Mouse (Mus musculus) liver, embryonic 11.5 days (tissue): Measurements from ENCODE around the gene Wars2. TPM values are rescaled to one million over a fixed set of nuclear protein-coding genes. Genes with fewer than 3 reads are reported as not detected.

Experiments used
- ATAC-seq: fragments of 200-750 bp; cut with Nextera tagmentation; replicated peaks from 2 replicates; pipeline ENCODE4 v1.8.0; 2017; ENCODE audit warnings: moderate number of reproducible peaks, mild to moderate bottlenecking, moderate TSS enrichment, moderate library complexity; ENCODE audit not compliant: low FRiP score
- DNase-seq: peaks from one replicate; pipeline ENCODE4 v3.0.0-alpha.2; 2017; ENCODE audit warnings: low spot score
- H3K27ac ChIP-seq: fragments of 300-500 bp; sonication (generic); 2 replicates; pipeline ENCODE4 v1.5.1; 2014; ENCODE audit warnings: mild to moderate bottlenecking, low read depth, low read length, control low read depth
- H3K27me3 ChIP-seq: fragments of 300-500 bp; sonication (generic); replicated peaks from 2 replicates; pipeline ENCODE4 v1.6.1; 2014; ENCODE audit warnings: low read length, mixed read lengths; ENCODE audit not compliant: control insufficient read depth, insufficient read depth
- H3K36me3 ChIP-seq: fragments of 300-500 bp; sonication (generic); 2 replicates; pipeline ENCODE4 v1.6.1; 2014; ENCODE audit warnings: mild to moderate bottlenecking, low read length, moderate library complexity, mixed read lengths; ENCODE audit not compliant: control insufficient read depth, insufficient read depth
- H3K4me1 ChIP-seq: fragments of 300-500 bp; sonication (generic); replicated peaks from 2 replicates; pipeline ENCODE4 v1.6.1; 2014; ENCODE audit warnings: low read length, mixed read lengths; ENCODE audit not compliant: control insufficient read depth, insufficient read depth
- H3K4me2 ChIP-seq: fragments of 300-500 bp; sonication (generic); 2 replicates; pipeline ENCODE4 v1.6.1; 2014; ENCODE audit warnings: mild to moderate bottlenecking, control low read depth, moderate library complexity
- H3K4me3 ChIP-seq: fragments of 300-500 bp; sonication (generic); 2 replicates; pipeline ENCODE4 v1.5.1; 2014; ENCODE audit warnings: low read depth, low read length, control low read depth
- H3K9ac ChIP-seq: fragments of 300-500 bp; sonication (generic); 2 replicates; pipeline ENCODE4 v1.6.1; 2014; ENCODE audit warnings: low read depth, low read length, control low read depth
- H3K9me3 ChIP-seq: fragments of 300-500 bp; sonication (generic); 2 replicates; pipeline ENCODE4 v1.6.1; 2016; ENCODE audit warnings: low read length, inconsistent platforms, mixed read lengths; ENCODE audit not compliant: control insufficient read depth
- WGBS: fragments of 180-500 bp; shearing (Covaris S2); extraction: QIAGEN DNeasy Blood & Tissue Kit; methylation state at CpG from one replicate; pipeline ENCODE4 v1.1.7; 2014; 5-methylcytosine and 5-hydroxymethylcytosine counted together
- polyA plus RNA-seq: library from polyadenylated mRNA; unstranded; fragments of >200 nt; fragmentation: Nextera tagmentation; extraction: Ambion mirVana; gene quantifications from 2 replicates; pipeline ENCODE4 v1.2.1, GENCODE M21; 2014

The Wars2 gene
- polyA plus RNA-seq, 1 experiment from 2014 or later, result 6.9 TPM

DNA sequence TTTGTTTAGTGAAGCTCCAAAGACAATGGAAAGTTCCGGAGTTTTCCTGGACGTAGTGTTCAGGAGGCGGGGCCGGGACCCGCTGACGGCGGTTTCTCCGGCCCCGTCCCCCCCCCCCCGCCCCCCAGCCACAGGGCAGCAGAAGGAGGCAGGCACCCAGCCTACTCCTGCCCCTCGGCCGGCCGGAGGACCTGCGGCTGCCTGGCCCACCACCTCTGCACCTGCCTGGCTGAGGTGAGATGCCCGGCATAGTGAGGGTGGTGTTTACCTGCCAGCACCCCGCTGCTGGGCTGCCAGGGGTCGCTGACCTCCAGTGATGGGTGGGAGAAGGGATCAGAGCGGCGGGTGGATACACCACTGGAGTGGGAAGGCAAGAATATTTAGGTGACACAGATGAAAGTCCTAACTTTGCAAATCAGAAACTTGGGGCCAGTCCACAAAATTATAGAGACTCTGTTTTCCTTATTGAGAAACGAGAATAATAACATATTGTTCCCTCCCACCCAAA, 99.4 kb downstream of the Wars2 start, which contains the start of gene Tbx15:
TSS of gene Tbx15 (plus strand) at position 169 of the 508 bp plus-strand sequence.
- no peak within 1 kb of the TSS for H3K27ac ChIP-seq
- no peaks in the 10 kb centered on the region for H3K36me3 ChIP-seq
- DNase-seq (no peak), ATAC-seq (no peak)
- peaks cover 96% of the 10 kb centered on the region for H3K27me3 ChIP-seq
- H3K4me3 ChIP-seq, result 0 out of 2 replicates have a peak within 1 kb of the TSS, but pooled peaks have one; percentile 23
- no peak within 1 kb of the TSS for H3K9ac ChIP-seq
- peak within 1 kb of the TSS; percentile 12; the same call in 1 of the 2 replicates for H3K4me2 ChIP-seq
- no peaks in the 10 kb centered on the region for H3K4me1 ChIP-seq
- WGBS, result 2% methylated on average over 18 of the region's 20 CpGs
- H3K9me3 ChIP-seq, result no peaks in the 10 kb centered on the region

DNA sequence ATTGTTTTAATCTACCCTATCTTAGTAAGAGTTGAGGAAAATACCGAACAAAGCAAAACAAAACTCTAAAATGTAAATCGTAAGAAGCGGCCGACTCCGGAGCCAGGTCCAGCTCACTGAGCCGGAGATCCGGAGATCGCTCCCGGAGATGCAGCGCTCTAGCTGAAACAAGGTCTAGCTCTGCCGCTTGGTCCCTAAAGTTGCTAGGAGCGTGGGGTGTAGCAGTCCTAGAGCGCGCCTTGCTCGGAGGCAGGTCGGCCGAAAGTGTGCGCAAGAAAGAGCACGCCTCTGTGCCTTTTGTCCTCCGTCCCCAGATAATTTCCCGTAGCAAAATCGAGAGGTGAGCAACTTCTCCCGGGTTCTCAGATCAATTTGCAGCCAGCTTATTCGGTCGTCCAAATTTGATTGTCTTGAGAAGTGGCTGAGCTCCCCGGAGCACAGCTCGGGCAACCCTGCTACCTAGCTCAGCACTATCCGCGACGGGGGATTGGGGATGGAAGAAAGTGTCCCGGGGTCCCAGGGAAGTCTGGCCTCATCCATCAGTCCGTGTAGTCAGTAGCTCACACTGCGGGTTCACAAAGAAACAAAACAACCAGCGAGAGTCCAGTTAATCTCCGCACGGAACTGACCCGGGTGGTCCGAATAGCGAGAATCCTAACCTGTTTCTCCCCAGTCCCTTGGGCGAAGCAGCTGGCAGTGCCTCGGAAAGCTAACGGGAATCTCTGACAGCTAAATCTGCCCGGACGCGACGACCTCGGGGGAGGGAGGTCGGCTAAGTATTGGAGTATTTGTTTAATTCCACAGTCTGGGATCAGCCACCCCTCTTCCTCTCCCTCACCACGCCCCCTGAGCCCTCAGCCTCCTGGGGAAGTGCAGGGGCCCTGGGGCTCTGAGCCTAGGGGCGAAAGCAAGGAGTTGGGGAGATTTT, 100.2 kb downstream of the Wars2 start:
- Histone ChIP-seq H3K4me3 (0 out of 2 replicates have a peak overlapping the region, but pooled peaks have one; percentile 23), H3K36me3 (no peaks in the 10 kb centered on the region), H3K9me3 (no peaks in the 10 kb centered on the region), H3K9ac (no peak overlapping the region), H3K27ac (no peak overlapping the region), H3K27me3 (peaks cover 95% of the 10 kb centered on the region), H3K4me1 (no peaks in the 10 kb centered on the region), H3K4me2 (peak overlapping the region; percentile 12; the same call in 1 of the 2 replicates)
- 1% methylated on average over 50 of the region's 50 CpGs for WGBS
- DNase-seq (peak; percentile 49), ATAC-seq (no peak)

DNA sequence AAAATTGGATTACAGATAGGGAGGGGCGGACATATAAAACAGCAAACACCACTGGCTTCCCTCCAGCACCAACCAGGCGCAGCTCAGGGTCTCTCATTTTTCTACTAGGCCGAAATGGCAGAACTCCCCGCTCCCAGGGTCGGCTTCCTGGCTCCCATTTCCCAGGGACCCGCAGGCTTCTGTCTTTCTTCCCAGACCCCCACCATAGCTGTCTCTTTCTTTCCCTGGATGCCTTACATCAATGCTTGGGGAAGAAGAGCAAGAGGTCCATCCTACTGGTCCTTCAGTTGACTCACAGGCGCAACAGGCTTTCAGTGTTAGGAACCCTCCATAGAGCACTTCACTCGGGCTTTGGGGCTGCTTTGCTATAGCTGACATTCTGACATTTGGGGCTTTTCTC, 101.6 kb downstream of the Wars2 start:
- no peak for ATAC-seq
- no peaks in the 10 kb centered on the region for H3K4me1 ChIP-seq

DNA sequence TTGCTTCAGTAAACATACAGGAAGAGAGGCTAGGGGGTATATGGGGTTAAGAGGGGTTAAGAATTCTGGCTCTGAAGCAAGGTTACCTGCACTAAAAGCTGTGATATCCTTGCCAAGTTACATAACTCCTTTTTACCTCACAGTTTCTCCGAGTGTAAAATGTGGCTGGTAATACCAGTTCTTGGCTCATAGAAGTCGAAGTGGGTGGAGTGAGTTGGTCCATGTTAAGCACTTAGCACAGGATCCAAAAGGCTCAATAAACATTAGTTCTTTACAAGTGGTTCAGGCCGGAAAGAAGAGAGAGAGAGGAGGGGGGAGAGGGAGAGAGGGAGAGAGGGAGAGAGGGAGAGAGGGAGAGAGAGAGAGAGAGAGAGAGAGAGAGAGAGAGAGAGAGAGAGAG, 104.5 kb downstream of the Wars2 start:
- Histone ChIP-seq H3K9me3 (no peaks in the 10 kb centered on the region), H3K36me3 (no peaks in the 10 kb centered on the region), H3K27me3 (peaks cover 94% of the 10 kb centered on the region), H3K9ac (no peak overlapping the region), H3K4me2 (no peak overlapping the region), H3K27ac (no peak overlapping the region), H3K4me3 (no peak overlapping the region), H3K4me1 (no peaks in the 10 kb centered on the region)
- DNase-seq, result no peak
- 29% methylated on average over 3 of the region's 3 CpGs for WGBS
- ATAC-seq, result no peak

More for the DNA sequence above, 101.6 kb downstream of the Wars2 start:
- no peaks in the 10 kb centered on the region for H3K9me3 ChIP-seq
- H3K4me2 ChIP-seq, result no peak overlapping the region
- H3K27ac ChIP-seq, result no peak overlapping the region
- H3K27me3 ChIP-seq, result peaks cover 94% of the 10 kb centered on the region
- 12% methylated on average over 8 of the region's 8 CpGs for WGBS
- H3K9ac ChIP-seq, result no peak overlapping the region
- DNase-seq, result peak; percentile 31
- H3K36me3 ChIP-seq, result no peaks in the 10 kb centered on the region
- no peak overlapping the region for H3K4me3 ChIP-seq

DNA sequence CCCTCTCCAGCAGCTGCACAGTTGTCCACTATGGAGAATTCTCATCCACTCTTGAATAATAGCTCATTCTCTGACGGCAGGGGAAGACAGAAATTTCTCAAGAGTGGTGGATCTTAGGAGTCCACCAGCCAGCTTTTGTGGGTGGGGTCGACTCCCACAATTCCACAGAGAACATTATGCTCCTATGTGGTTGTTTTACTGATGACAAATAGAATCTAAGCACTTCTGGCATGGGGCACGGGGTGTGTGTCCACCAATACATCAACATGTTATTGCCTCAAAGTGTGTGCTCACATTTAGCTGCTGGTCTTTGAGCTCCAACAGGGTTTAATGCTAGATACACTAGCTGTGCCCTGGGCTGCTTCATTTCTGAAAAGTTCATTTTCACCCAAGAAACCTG, 105.8 kb downstream of the Wars2 start:
- Histone ChIP-seq H3K9ac (no peak overlapping the region), H3K4me3 (no peak overlapping the region), H3K4me2 (no peak overlapping the region), H3K27ac (no peak overlapping the region), H3K36me3 (no peaks in the 10 kb centered on the region), H3K4me1 (no peaks in the 10 kb centered on the region), H3K27me3 (peaks cover 94% of the 10 kb centered on the region), H3K9me3 (no peaks in the 10 kb centered on the region)
- DNase-seq (no peak), ATAC-seq (no peak)
- 28% methylated on average over 3 of the region's 3 CpGs for WGBS

DNA sequence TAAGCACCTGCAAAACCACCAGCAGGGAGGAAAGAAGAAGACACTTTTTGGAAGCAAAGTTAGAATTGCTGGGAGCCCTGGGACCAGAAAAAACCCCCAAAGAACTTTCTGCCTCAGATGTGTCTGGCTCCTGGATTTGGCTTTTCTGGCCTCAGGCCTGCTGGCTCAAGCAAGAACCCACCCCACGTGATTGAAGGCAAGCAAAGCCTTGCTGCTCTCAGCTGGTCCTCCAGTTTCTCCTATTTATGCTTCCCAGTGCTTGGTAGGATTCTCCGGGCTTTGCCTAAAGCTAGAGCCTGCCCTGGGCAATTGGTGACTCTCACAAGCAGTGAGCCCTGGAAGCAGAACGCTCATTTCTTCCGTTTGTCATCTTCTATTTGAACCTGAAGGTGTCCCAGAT, 106.7 kb downstream of the Wars2 start:
- Histone ChIP-seq H3K4me1 (no peaks in the 10 kb centered on the region), H3K9ac (no peak overlapping the region), H3K27me3 (peaks cover 94% of the 10 kb centered on the region), H3K36me3 (no peaks in the 10 kb centered on the region), H3K4me2 (no peak overlapping the region), H3K9me3 (no peaks in the 10 kb centered on the region), H3K4me3 (no peak overlapping the region), H3K27ac (no peak overlapping the region)
- WGBS, result 5% methylated on average over 4 of the region's 4 CpGs
- DNase-seq (no peak), ATAC-seq (no peak)

DNA sequence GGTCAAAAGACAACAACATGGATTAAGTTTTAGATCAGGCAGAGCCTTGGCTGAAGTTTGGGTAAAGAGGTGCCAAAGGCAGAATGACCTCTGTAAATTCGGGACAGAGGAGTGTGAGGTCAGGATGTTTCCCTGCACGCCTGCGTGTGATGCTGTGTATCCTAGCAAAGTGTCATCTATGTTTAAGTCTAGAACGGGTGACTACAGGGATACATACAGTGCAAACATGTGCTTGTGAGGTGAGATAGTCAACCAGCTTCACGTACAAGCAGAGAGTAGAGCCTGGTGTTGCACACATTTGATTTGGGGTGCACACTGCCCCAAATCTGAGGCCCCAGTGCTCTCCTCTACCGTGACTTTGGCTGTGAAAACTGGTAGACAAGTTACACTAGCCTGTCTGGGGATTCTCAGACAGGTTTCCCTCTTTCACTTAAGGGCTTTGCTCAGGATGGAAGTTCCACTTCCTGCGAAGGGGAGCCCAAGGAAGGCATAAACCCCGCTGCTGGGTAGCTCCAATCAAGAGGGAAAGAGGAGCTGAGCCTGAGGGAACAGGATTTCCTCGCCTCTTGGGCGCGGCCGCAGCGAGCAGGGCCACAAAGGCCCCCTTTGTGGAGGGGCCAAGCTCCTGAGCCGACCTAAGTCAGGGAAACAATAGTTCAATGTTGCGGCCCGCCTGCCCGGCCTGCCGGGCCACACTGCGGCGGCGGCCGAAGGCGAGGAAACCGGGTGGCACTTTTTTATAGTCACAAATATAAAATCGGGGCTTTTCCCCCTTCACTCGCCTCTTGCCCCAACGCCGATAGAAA, 107.3 kb downstream of the Wars2 start:
- Histone ChIP-seq H3K36me3 (no peaks in the 10 kb centered on the region), H3K9me3 (no peaks in the 10 kb centered on the region), H3K27me3 (peaks cover 94% of the 10 kb centered on the region), H3K4me1 (no peaks in the 10 kb centered on the region), H3K9ac (no peak overlapping the region), H3K4me3 (no peak overlapping the region), H3K27ac (no peak overlapping the region), H3K4me2 (no peak overlapping the region)
- DNase-seq, result peak; percentile 32
- WGBS, result 3% methylated on average over 28 of the region's 28 CpGs
- no peak for ATAC-seq

DNA sequence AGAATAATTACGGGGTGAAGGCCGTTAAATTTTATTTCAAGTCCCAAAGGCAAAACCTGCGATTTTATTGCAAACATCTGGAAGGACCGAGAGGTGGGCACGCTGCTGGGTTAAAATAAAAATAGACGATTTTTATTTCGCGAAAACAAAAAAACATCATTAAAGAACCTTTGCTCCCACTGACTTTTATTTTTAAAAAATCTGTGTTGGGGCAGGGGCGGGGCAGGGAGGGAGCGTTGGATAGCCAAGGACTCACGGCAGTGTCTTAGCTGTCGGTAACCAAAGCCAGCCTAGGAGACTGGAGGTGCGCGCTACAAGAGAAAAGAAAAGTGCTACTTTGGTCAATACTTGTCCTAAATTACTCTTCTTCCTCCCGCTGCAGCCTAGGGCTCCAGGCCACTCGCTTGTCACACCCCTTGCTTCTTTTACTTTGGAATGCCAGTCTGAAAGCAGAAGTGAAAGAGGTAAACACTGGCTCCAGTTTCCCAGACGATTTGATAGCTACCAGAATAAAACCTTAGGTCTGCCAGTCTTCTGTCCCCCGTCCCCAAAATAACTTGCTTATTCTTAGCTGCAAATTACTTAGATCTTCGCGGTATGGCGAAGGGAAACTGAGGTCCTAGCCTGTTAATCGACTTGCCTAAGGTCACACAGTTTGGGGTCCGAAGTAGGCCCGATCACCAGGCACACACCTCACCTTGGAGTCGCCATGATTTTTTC, 108.1 kb downstream of the Wars2 start:
- no peak overlapping the region for H3K27ac ChIP-seq
- no peak for ATAC-seq
- no peaks in the 10 kb centered on the region for H3K36me3 ChIP-seq
- 2% methylated on average over 25 of the region's 25 CpGs for WGBS
- no peak overlapping the region for H3K9ac ChIP-seq
- no peak overlapping the region for H3K4me3 ChIP-seq
- peaks cover 94% of the 10 kb centered on the region for H3K27me3 ChIP-seq
- H3K9me3 ChIP-seq, result no peaks in the 10 kb centered on the region
- H3K4me2 ChIP-seq, result no peak overlapping the region
- DNase-seq, result peak; percentile 37
- peaks cover 3% of the 10 kb centered on the region for H3K4me1 ChIP-seq
